Mouse (Mus musculus): Measurements from ENCODE around the gene Timm50.

- no peak for TF ChIP-seq GATA1 (IDR thresholded peaks at IDR 0.05; ENCODE audit: borderline replicate concordance, low read length)
- TF ChIP-seq FLI1 (IDR thresholded peaks at IDR 0.05; ENCODE audit: low read length) = no peak
Measured at GRCm38 (mm10) chr7:28326457-28326856, 14.6 kb upstream of the Timm50 start.

All from megakaryocyte, embryonic 14.5 days (primary cell).